Comparison of ENCODE assay signal across 14 mouse cellular contexts in genomic region chr12:86915617-86916016, GRCm38 (mm10). TPM values are rescaled to one million over a fixed set of nuclear protein-coding genes. Genes with fewer than 3 reads are reported as not detected.
DNase-seq lines count a peak whose midpoint lies in the region; ATAC-seq lines count a peak whose summit lies in the region.
"Had no signal": no experiment of that assay in that cellular context is flagged by ENCODE, and none has a peak within 500 bp of the region (broad histone marks: within the 10 kb centered on the region; RNA-seq: fewer than 3 reads in every experiment).

No protein-coding gene starts in this region.

- H3K36me3 ChIP-seq in forebrain, embryonic 16.5 days (ENCODE audit: control insufficient read depth, insufficient read depth): no peaks in the 10 kb centered on the region
- H3K36me3 ChIP-seq in forebrain, embryonic 12.5 days (replicated peaks): no peaks in the 10 kb centered on the region
- peaks cover 4% of the 10 kb centered on the region for H3K36me3 ChIP-seq in megakaryocyte, embryonic 14.5 days (replicated peaks; ENCODE audit: low read length)
- H3K36me3 ChIP-seq in macrophage (ENCODE audit: inconsistent target): no peaks in the 10 kb centered on the region
- H3K36me3 ChIP-seq: limb, embryonic 13.5 days had no signal

- no peak overlapping the region for H3K4me2 ChIP-seq in forebrain, embryonic 16.5 days (ENCODE audit: low read length)
- no peak overlapping the region for H3K4me2 ChIP-seq in forebrain, embryonic 12.5 days
- H3K4me2 ChIP-seq: limb, embryonic 13.5 days had no signal

- no peaks in the 10 kb centered on the region for H3K27me3 ChIP-seq in forebrain, embryonic 16.5 days (replicated peaks; ENCODE audit: control insufficient read depth, insufficient read depth, low read length)
- peaks cover 7% of the 10 kb centered on the region; the same call in 1 of the 2 replicates for H3K27me3 ChIP-seq in forebrain, embryonic 12.5 days
- no peaks in the 10 kb centered on the region for H3K27me3 ChIP-seq in megakaryocyte, embryonic 14.5 days (replicated peaks)

- H3K79me2 ChIP-seq in macrophage (ENCODE audit: inconsistent target): no peaks in the 10 kb centered on the region

- H3K9ac ChIP-seq in forebrain, embryonic 16.5 days (replicated peaks; ENCODE audit: low read depth, low read length): peak overlapping the region; percentile 20; the same call in 1 of the 2 replicates
- no peak overlapping the region for H3K9ac ChIP-seq in forebrain, embryonic 12.5 days
- H3K9ac ChIP-seq: limb, embryonic 13.5 days had no signal

- ATAC-seq in forebrain, embryonic 16.5 days: no peak
- ATAC-seq in forebrain, embryonic 12.5 days (ENCODE audit: low FRiP score): no peak
- no peak for ATAC-seq in megakaryocyte, adult 5-6 weeks (ENCODE audit: poor library complexity, severe bottlenecking)
- ATAC-seq: midbrain, embryonic 16.5 days had no signal

- DNase-seq in cerebellum, adult 9-10 months: peak; percentile 89
- no peak for DNase-seq in right cerebral cortex, postnatal 14 days
- DNase-seq in left cerebral cortex, adult 8-10 months (ENCODE audit: low spot score in 2 of 2): no peak
- DNase-seq: adrenal gland, postnatal 36 days; kidney, adult 2 months; kidney, postnatal 25 days; lung, adult 2 months had no signal

- 67% methylated on average over 7 of the region's 7 CpGs for WGBS in forebrain, embryonic 16.5 days
- 75% methylated on average over 7 of the region's 7 CpGs for WGBS in forebrain, embryonic 12.5 days
- 90% methylated on average over 7 of the region's 7 CpGs for WGBS in macrophage (ENCODE audit: missing documents)

- H3K4me3 ChIP-seq in forebrain, embryonic 16.5 days (replicated peaks; ENCODE audit: low read length): no peak overlapping the region
- H3K4me3 ChIP-seq in forebrain, embryonic 12.5 days (replicated peaks): no peak overlapping the region
- H3K4me3 ChIP-seq in megakaryocyte, embryonic 14.5 days (replicated peaks): peak overlapping the region; percentile 53
- H3K4me3 ChIP-seq in macrophage (ENCODE audit: inconsistent target): no peak overlapping the region
- H3K4me3 ChIP-seq: limb, embryonic 13.5 days had no signal

- H3K9me3 ChIP-seq in forebrain, embryonic 16.5 days (ENCODE audit: control insufficient read depth, low read length): no peaks in the 10 kb centered on the region
- no peaks in the 10 kb centered on the region for H3K9me3 ChIP-seq in forebrain, embryonic 12.5 days
- no peaks in the 10 kb centered on the region for H3K9me3 ChIP-seq in megakaryocyte, embryonic 14.5 days
- H3K9me3 ChIP-seq: limb, embryonic 13.5 days had no signal

- peaks cover 43% of the 10 kb centered on the region for H3K4me1 ChIP-seq in forebrain, embryonic 16.5 days (replicated peaks; ENCODE audit: control insufficient read depth, insufficient read depth, low read length)
- H3K4me1 ChIP-seq in forebrain, embryonic 12.5 days: peaks cover 65% of the 10 kb centered on the region
- peaks cover 89% of the 10 kb centered on the region for H3K4me1 ChIP-seq in megakaryocyte, embryonic 14.5 days

- no peak overlapping the region for H3K27ac ChIP-seq in forebrain, embryonic 16.5 days (ENCODE audit: low read length)
- no peak overlapping the region for H3K27ac ChIP-seq in forebrain, embryonic 12.5 days
- H3K27ac ChIP-seq in macrophage: peak overlapping the region; percentile 84
- H3K27ac ChIP-seq: limb, embryonic 13.5 days had no signal

RNA-seq across cellular contexts. Expression of gene Irf2bpl, which starts 31.0 kb away (rescaled TPM):
- 67.0 and 74.0 TPM in 2 replicates for polyA plus RNA-seq in forebrain, embryonic 16.5 days (2015; fragmentation: Nextera tagmentation; extraction: Ambion mirVana)
- polyA plus RNA-seq in forebrain, embryonic 12.5 days (2016; fragmentation: Nextera tagmentation; extraction: Ambion mirVana): 74.8 and 81.9 TPM in 2 replicates
- polyA plus RNA-seq in megakaryocyte, embryonic 14.5 days (2012; ENCODE audit: insufficient read depth, low replicate concordance): 32.7 and 46.2 TPM in 2 replicates
- 3.0 and 3.6 TPM in 2 replicates for total RNA-seq in megakaryocyte, adult 5-6 weeks (2015)
- total RNA-seq in megakaryocyte, adult 5-6 weeks (2017): 1.4 and 3.5 TPM in 2 replicates
- total RNA-seq in macrophage (2018; cell fraction: chromatin; rRNA removed): 10 to 100 TPM in 5 of 26 experiments, 1 to 10 TPM in 20, under 1 TPM in 1; 0.94 to 14.8 (median 5.9) TPM
- 10 to 100 TPM in 24 of 26 experiments, 1 to 10 TPM in 2; 7.3 to 28.3 (median 21.4) TPM for total RNA-seq in macrophage (2018; cell fraction: cytosol; rRNA removed)
- 10 to 100 TPM in 24 of 26 experiments, 1 to 10 TPM in 2; 7.2 to 45.6 (median 16.6) TPM for total RNA-seq in macrophage (2018; cell fraction: nucleus; rRNA removed)
- polyA plus RNA-seq in macrophage (2018): 9.1 to 32.1 TPM (median 10.4 TPM) in 3 replicates
- total RNA-seq in left cerebral cortex, adult 8-10 months (2022): 10 to 100 TPM; 60.7 to 74.9 (median 68.5) TPM

RNA-seq across cellular contexts. Expression of gene Cipc, which starts 31.2 kb away (rescaled TPM):
- 61.5 and 62.7 TPM in 2 replicates for polyA plus RNA-seq in forebrain, embryonic 16.5 days (2015; fragmentation: Nextera tagmentation; extraction: Ambion mirVana)
- polyA plus RNA-seq in forebrain, embryonic 12.5 days (2016; fragmentation: Nextera tagmentation; extraction: Ambion mirVana): 49.5 and 51.4 TPM in 2 replicates
- 4.8 and 6.4 TPM in 2 replicates for polyA plus RNA-seq in megakaryocyte, embryonic 14.5 days (2012; ENCODE audit: insufficient read depth, low replicate concordance)
- 12.0 and 12.9 TPM in 2 replicates for total RNA-seq in megakaryocyte, adult 5-6 weeks (2015)
- total RNA-seq in megakaryocyte, adult 5-6 weeks (2017): 8.9 and 11.0 TPM in 2 replicates
- 100 to 1,000 TPM in 24 of 26 experiments, 10 to 100 TPM in 2; 47.8 to 664 (median 256) TPM for total RNA-seq in macrophage (2018; cell fraction: chromatin; rRNA removed)
- 100 to 1,000 TPM in 9 of 26 experiments, 10 to 100 TPM in 17; 31.9 to 138 (median 77.0) TPM for total RNA-seq in macrophage (2018; cell fraction: cytosol; rRNA removed)
- 100 to 1,000 TPM in 20 of 26 experiments, 10 to 100 TPM in 6; 48.7 to 440 (median 191) TPM for total RNA-seq in macrophage (2018; cell fraction: nucleus; rRNA removed)
- 42.6 to 89.8 TPM (median 86.9 TPM) in 3 replicates for polyA plus RNA-seq in macrophage (2018)
- total RNA-seq in left cerebral cortex, adult 8-10 months (2022): 100 to 1,000 TPM in 1 of 4 experiments, 10 to 100 TPM in 3; 95.7 to 109 (median 99.4) TPM
